Mouse (Mus musculus) monocyte, adult 59 days (primary cell): Measurements from ENCODE around the gene Olfr427. TPM values are rescaled to one million over a fixed set of nuclear protein-coding genes. Genes with fewer than 3 reads are reported as not detected.

Experiments used
- total RNA-seq, 2 experiments: library from RNA; stranded (reverse); gene quantifications; one replicate each; pipeline ENCODE4 v1.2.4; 2023

Gene Olfr427
- total RNA-seq, result not detected

DNA sequence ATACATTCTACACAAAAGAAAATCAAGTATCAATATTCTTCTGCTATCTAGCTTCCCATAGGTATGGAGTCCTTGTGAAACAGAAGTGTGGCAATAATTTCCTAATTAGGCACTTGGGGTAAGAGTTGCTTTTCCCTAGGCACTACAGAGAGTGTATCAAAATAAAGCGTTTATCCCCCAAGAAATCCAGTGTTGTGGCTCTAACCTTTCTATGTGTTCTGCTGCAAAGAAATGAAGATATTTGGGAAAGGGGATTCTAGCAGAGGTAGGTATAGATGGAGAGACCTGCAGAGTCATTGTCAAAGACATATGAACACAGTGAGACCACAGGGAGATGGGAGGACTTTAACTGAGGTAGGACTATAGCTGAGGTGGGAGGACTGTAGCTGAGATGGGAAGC lies at the start of gene Olfr427:
Gene Olfr427, plus strand, starts transcription at position 301 of the 400 bp plus-strand sequence.

DNA sequence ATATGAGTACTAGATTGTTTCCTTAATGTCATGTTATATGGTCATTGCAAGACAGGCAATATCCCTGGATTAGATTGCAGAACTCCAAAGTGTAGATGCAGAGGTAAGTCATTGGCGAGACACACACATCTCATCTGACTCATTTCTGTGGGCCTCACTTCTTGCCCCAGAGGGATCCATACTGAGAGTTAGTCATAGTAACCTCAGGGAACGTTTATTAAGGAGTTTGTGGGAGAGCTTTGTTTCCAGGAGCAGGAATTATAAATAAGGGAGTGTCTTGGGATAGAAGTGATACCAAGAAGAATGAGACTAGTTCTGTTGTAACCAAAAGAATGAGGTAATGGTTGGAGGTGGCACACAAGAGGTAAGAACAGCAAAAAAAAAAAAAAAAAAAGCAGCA lies 47.8 kb upstream of the Olfr427 start, which contains the start of gene Olfr432:
Gene Olfr432, plus strand, starts transcription at position 313 of the 400 bp plus-strand sequence.

DNA sequence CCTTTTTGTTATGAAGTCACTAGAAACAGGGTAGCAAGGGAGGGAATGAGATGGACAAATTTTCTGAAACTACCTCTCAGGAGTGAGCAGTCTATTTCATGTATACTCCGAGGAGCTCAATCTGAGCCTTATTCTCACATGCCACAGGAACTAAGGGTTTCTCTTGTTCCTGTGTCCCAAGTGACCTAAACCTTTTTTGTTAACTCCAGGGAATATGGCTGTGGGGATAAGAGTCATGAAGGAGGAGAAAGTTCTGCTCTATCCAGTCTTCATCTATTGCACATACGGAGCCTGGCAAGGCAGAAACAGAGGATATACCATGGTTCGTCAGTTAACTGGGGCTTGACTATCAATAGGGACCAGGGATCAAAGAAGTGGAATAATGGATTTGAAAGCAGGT lies 30.4 kb upstream of the Olfr427 start, which contains the start of gene Olfr430:
Gene Olfr430, plus strand, starts transcription at position 301 of the 400 bp plus-strand sequence.

DNA sequence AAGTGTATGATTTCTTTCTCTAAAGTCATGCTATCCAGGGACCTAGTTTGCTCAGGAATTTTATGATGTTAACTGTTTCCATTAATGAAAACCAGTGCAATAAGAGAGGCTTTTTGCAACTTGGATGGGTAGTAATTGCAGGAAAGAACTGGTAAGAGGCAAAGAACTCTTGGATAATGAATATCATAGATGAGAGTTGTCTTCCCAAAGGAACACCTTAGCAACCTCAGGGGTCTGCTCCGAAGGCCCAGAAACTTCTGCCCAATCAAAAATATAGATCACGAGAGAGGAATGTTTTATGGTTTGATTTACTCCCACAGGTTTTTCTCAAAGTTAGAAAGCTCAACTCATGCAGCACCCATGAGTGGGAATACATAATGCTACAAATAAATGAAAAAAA lies 12.7 kb upstream of the Olfr427 start, which contains the start of gene Olfr429:
Gene Olfr429, plus strand, starts transcription at position 301 of the 400 bp plus-strand sequence.

DNA sequence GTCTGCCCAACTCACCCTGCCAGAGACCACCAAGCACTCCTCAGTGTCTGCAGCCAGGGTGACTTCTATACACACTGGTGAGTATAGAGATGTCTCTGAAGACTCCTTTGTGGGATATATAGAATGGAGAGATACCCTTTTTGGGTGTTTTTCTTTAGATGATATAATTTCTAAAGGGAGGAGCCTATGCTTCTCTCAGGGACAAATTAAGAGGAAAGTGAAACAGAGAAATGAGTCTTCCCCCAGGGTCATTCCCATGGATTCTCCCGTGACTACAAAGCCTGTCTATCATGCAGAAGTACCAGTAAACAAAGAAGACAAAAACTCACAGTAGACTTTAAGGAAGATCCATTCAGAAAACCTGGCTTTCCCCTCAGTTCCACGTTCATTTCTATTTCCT lies 24.4 kb downstream of the Olfr427 start, which contains the start of gene Olfr231:
Gene Olfr231, minus strand, starts transcription at position 101 of the 400 bp plus-strand sequence.

DNA sequence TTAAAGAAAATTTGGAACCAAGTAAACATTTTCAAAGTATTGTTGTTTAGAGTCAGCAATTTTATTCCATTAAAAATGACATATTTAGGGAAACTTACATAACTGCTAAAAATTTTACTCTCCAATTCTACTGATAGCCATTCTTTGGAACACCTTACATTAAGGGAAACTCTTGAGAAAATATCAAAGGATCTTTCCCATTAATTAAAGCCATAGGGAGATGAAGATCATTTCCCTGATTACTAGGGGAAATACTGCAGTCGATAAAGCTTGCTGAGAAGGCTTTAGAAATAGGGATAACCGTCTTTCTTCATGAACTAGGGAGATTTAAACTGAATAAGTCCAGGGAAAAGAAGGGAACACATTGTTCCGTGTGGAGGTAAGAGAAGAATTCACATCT lies 34.5 kb downstream of the Olfr427 start, which contains the start of gene Olfr424:
Gene Olfr424, plus strand, starts transcription at position 301 of the 400 bp plus-strand sequence.

Other genes with a start within 250 kb of the Olfr427 start
- 10 to 100 TPM; 44.9 to 61.2 TPM for gene Ifi211, start 183.8 kb upstream of the Olfr427 start, total RNA-seq
- gene Mndal, start 154.4 kb upstream of the Olfr427 start, total RNA-seq, result 100 to 1,000 TPM; 164 to 195 TPM
- gene Ifi203, start 154.2 kb upstream of the Olfr427 start, total RNA-seq, result 100 to 1,000 TPM in 1 of 2 experiments, 10 to 100 TPM in 1; 98.7 to 125 TPM
- not detected for gene Ifi202b, start 114.1 kb upstream of the Olfr427 start, total RNA-seq
- 10 to 100 TPM; 39.0 to 47.5 TPM for gene Ifi205, start 65.1 kb upstream of the Olfr427 start, total RNA-seq
- gene Olfr433, start 56.2 kb upstream of the Olfr427 start, total RNA-seq, result under 1 TPM in 1 of 2 experiments, not detected in 1; 0.39 TPM
- gene Olfr432, start 47.7 kb upstream of the Olfr427 start, total RNA-seq, result not detected
- not detected for gene Olfr430, start 30.3 kb upstream of the Olfr427 start, total RNA-seq
- gene Olfr429, start 12.6 kb upstream of the Olfr427 start, total RNA-seq, result not detected
- not detected for gene Olfr231, start 24.3 kb downstream of the Olfr427 start, total RNA-seq
- gene Olfr424, start 34.6 kb downstream of the Olfr427 start, total RNA-seq, result not detected
- gene Olfr420, start 58.7 kb downstream of the Olfr427 start, total RNA-seq, result not detected
- gene Spta1, start 75.9 kb downstream of the Olfr427 start, total RNA-seq, result under 1 TPM in 1 of 2 experiments, not detected in 1; 0.13 TPM
- gene Olfr419, start 155.2 kb downstream of the Olfr427 start, total RNA-seq, result not detected
- not detected for gene Mptx1, start 233.6 kb downstream of the Olfr427 start, total RNA-seq